Mouse (Mus musculus) midbrain, postnatal 0 days (tissue): ENCODE data around the gene Osbp2. TPM values are rescaled to one million over a fixed set of nuclear protein-coding genes. Genes with fewer than 3 reads are reported as not detected.

ENCODE experiments used
- ATAC-seq: fragments of 200-750 bp; cut with Nextera tagmentation; 2 replicates; pipeline ENCODE4 v1.8.0; 2017; ENCODE audit warnings: moderate number of reproducible peaks, mild to moderate bottlenecking, moderate TSS enrichment, moderate library complexity; ENCODE audit not compliant: low FRiP score
- DNase-seq: peaks from one replicate; pipeline ENCODE4 v3.0.0-alpha.2; 2015; ENCODE audit warnings: low spot score
- H3K27ac ChIP-seq: fragments of 300-500 bp; sonication (generic); 2 replicates; pipeline ENCODE4 v1.5.1; 2014; ENCODE audit warnings: low read depth, mild to moderate bottlenecking, low read length, mixed read lengths
- H3K27me3 ChIP-seq: fragments of 300-500 bp; sonication (generic); 2 replicates; pipeline ENCODE4 v1.6.1; 2014; ENCODE audit warnings: low read length, control low read depth, mixed read lengths; ENCODE audit not compliant: insufficient read depth
- H3K36me3 ChIP-seq: fragments of 300-500 bp; sonication (generic); 2 replicates; pipeline ENCODE4 v1.6.1; 2014; ENCODE audit warnings: low read length, control low read depth, mixed read lengths; ENCODE audit not compliant: insufficient read depth
- H3K4me1 ChIP-seq: fragments of 300-500 bp; sonication (generic); 2 replicates; pipeline ENCODE4 v1.6.1; 2014; ENCODE audit warnings: mild to moderate bottlenecking, control low read depth, antibody characterized with exemption, low read length, mixed read lengths; ENCODE audit not compliant: insufficient read depth
- H3K4me2 ChIP-seq: fragments of 300-500 bp; sonication (generic); 2 replicates; pipeline ENCODE4 v1.6.1; 2014; ENCODE audit warnings: low read depth, mild to moderate bottlenecking, low read length, mixed read lengths; ENCODE audit not compliant: poor library complexity, severe bottlenecking
- H3K4me3 ChIP-seq: fragments of 300-500 bp; sonication (generic); 2 replicates; pipeline ENCODE4 v1.5.1; 2014; ENCODE audit warnings: low read depth, mild to moderate bottlenecking, low read length, moderate library complexity
- H3K9ac ChIP-seq: fragments of 300-500 bp; sonication (generic); replicated peaks from 2 replicates; pipeline ENCODE4 v1.6.1; 2014; ENCODE audit warnings: mild to moderate bottlenecking, low read length, moderate library complexity, mixed read lengths; ENCODE audit not compliant: poor library complexity, severe bottlenecking
- H3K9me3 ChIP-seq: fragments of 300-500 bp; sonication (generic); 2 replicates; pipeline ENCODE4 v1.6.1; 2016; ENCODE audit warnings: low read length, control low read depth
- CTCF ChIP-seq: IDR thresholded peaks from 2 replicates; pipeline ENCODE4 v1.5.1; 2016; ENCODE audit warnings: antibody characterized with exemption, mild to moderate bottlenecking
- WGBS: fragments of 180-500 bp; shearing (Covaris S2); extraction: QIAGEN DNeasy Blood & Tissue Kit; methylation state at CpG from one replicate; pipeline ENCODE4 v1.1.7; 2014; 5-methylcytosine and 5-hydroxymethylcytosine counted together
- polyA plus RNA-seq: library from polyadenylated mRNA; unstranded; fragments of >200 nt; fragmentation: Nextera tagmentation; extraction: Ambion mirVana; gene quantifications from 2 replicates; pipeline ENCODE4 v1.2.1, GENCODE M21; 2015
- total RNA-seq: library from RNA; depleted of rRNA; stranded (reverse); fragments of >200 nt; gene quantifications from 2 replicates; pipeline ENCODE4 v1.2.3, GENCODE M21; 2014

Gene Osbp2
- total and polyA plus RNA-seq, 2 experiments from 2014 or later: 52.5 to 67.2 TPM

GRCm38 (mm10) chr11:3859778-3860177, 3.9 kb downstream of the Osbp2 start:
- DNase-seq (no peak), ATAC-seq (no peak)
- no peak overlapping the region for H3K4me2 ChIP-seq
- H3K27ac ChIP-seq: no peak overlapping the region
- no peaks in the 10 kb centered on the region for H3K9me3 ChIP-seq
- peaks cover 4% of the 10 kb centered on the region; the same call in 1 of the 2 replicates for H3K4me1 ChIP-seq
- H3K4me3 ChIP-seq: no peak overlapping the region
- H3K36me3 ChIP-seq: no peaks in the 10 kb centered on the region
- 90% methylated on average over 4 of the region's 4 CpGs for WGBS
- H3K9ac ChIP-seq: no peak overlapping the region
- TF ChIP-seq CTCF: no peak
- H3K27me3 ChIP-seq: no peaks in the 10 kb centered on the region

- Histone ChIP-seq H3K9me3 (no peaks in the 10 kb centered on the region), H3K27me3 (no peaks in the 10 kb centered on the region), H3K36me3 (no peaks in the 10 kb centered on the region), H3K27ac (no peak overlapping the region), H3K4me2 (no peak overlapping the region), H3K9ac (no peak overlapping the region), H3K4me3 (no peak overlapping the region), H3K4me1 (peaks cover under 1% of the 10 kb centered on the region; the same call in 1 of the 2 replicates)
- no peak for TF ChIP-seq CTCF
- 78% methylated on average over 5 of the region's 5 CpGs for WGBS
- no peak for DNase-seq
- no peak for ATAC-seq
These were observed 5.8 kb downstream of the Osbp2 start for GRCm38 (mm10) chr11:3857902-3858301.

- Histone ChIP-seq H3K27ac (no peak overlapping the region), H3K9me3 (no peaks in the 10 kb centered on the region), H3K27me3 (no peaks in the 10 kb centered on the region), H3K36me3 (no peaks in the 10 kb centered on the region), H3K4me2 (no peak overlapping the region), H3K4me3 (no peak overlapping the region), H3K9ac (no peak overlapping the region), H3K4me1 (no peaks in the 10 kb centered on the region)
- WGBS: 85% methylated on average over 5 of the region's 5 CpGs
- no peak for DNase-seq
- no peak for TF ChIP-seq CTCF
- ATAC-seq: no peak
These were observed 7.9 kb downstream of the Osbp2 start for GRCm38 (mm10) chr11:3855846-3856245.

- H3K9ac ChIP-seq: no peak overlapping the region
- no peaks in the 10 kb centered on the region for H3K27me3 ChIP-seq
- 96% methylated on average over 3 of the region's 3 CpGs for WGBS
- no peak overlapping the region for H3K27ac ChIP-seq
- TF ChIP-seq CTCF: no peak
- H3K4me2 ChIP-seq: no peak overlapping the region
- DNase-seq (no peak), ATAC-seq (no peak)
- H3K4me3 ChIP-seq: no peak overlapping the region
- no peaks in the 10 kb centered on the region for H3K9me3 ChIP-seq
- no peaks in the 10 kb centered on the region for H3K36me3 ChIP-seq
- no peaks in the 10 kb centered on the region for H3K4me1 ChIP-seq
These were observed 9.5 kb downstream of the Osbp2 start for GRCm38 (mm10) chr11:3854156-3854555.

GRCm38 (mm10) chr11:3853481-3854034, 10.1 kb downstream of the Osbp2 start:
- DNase-seq: peak; percentile 89
- H3K4me2 ChIP-seq: no peak overlapping the region
- peak; percentile 56; the same call in 1 of the 2 replicates for ATAC-seq
- H3K4me3 ChIP-seq: no peak overlapping the region
- H3K9ac ChIP-seq: no peak overlapping the region
- H3K27ac ChIP-seq: no peak overlapping the region
- 57% methylated on average over 5 of the region's 5 CpGs for WGBS
- no peaks in the 10 kb centered on the region for H3K27me3 ChIP-seq
- TF ChIP-seq CTCF: no peak
- H3K4me1 ChIP-seq: no peaks in the 10 kb centered on the region
- no peaks in the 10 kb centered on the region for H3K36me3 ChIP-seq
- H3K9me3 ChIP-seq: no peaks in the 10 kb centered on the region

GRCm38 (mm10) chr11:3853031-3853430, 10.7 kb downstream of the Osbp2 start:
- TF ChIP-seq CTCF: no peak
- no peaks in the 10 kb centered on the region for H3K4me1 ChIP-seq
- H3K9me3 ChIP-seq: no peaks in the 10 kb centered on the region
- no peak overlapping the region for H3K27ac ChIP-seq
- H3K9ac ChIP-seq: no peak overlapping the region
- no peak overlapping the region for H3K4me3 ChIP-seq
- WGBS: 94% methylated on average over 10 of the region's 10 CpGs
- no peaks in the 10 kb centered on the region for H3K27me3 ChIP-seq
- H3K36me3 ChIP-seq: no peaks in the 10 kb centered on the region
- DNase-seq (no peak), ATAC-seq (no peak)
- H3K4me2 ChIP-seq: no peak overlapping the region
